Mouse (Mus musculus) kidney, postnatal 14 days (tissue): ENCODE results near the gene Zrsr1.

Source experiments
- DNase-seq: peaks from one replicate; pipeline ENCODE4 v3.0.0; 2022; ENCODE audit warnings: mixed read lengths

Gene Zrsr1

GRCm38 (mm10) chr11:22971835-22972709 lies at the start of gene Zrsr1:
Zrsr1 (plus strand) TSS chr11:22972005.
- DNase-seq, result peak; percentile 83

- DNase-seq, result peak; percentile 5
These were observed 49.3 kb upstream of the Zrsr1 start for GRCm38 (mm10) chr11:22922546-22922945.

GRCm38 (mm10) chr11:22923606-22924005 lies 48.2 kb upstream of the Zrsr1 start:
- DNase-seq, result no peak

- peak; percentile 10 for DNase-seq
These were observed 43.1 kb upstream of the Zrsr1 start for GRCm38 (mm10) chr11:22928586-22929169.

GRCm38 (mm10) chr11:22930129-22930528 lies 41.7 kb upstream of the Zrsr1 start:
- no peak for DNase-seq

- DNase-seq, result no peak
These were observed 40.4 kb upstream of the Zrsr1 start for GRCm38 (mm10) chr11:22931320-22931905.

GRCm38 (mm10) chr11:22932167-22932566 lies 39.6 kb upstream of the Zrsr1 start:
- no peak for DNase-seq

GRCm38 (mm10) chr11:22936446-22937125 lies 35.2 kb upstream of the Zrsr1 start:
- no peak for DNase-seq

- no peak for DNase-seq
These were observed 34.0 kb upstream of the Zrsr1 start for GRCm38 (mm10) chr11:22937716-22938316.

GRCm38 (mm10) chr11:22938983-22939382 lies 32.8 kb upstream of the Zrsr1 start:
- DNase-seq, result no peak

GRCm38 (mm10) chr11:22949101-22949500 lies 22.7 kb upstream of the Zrsr1 start:
- no peak for DNase-seq

GRCm38 (mm10) chr11:22950131-22950530 lies 21.7 kb upstream of the Zrsr1 start:
- DNase-seq, result no peak

GRCm38 (mm10) chr11:22952668-22953067 lies 19.1 kb upstream of the Zrsr1 start:
- DNase-seq, result no peak

- DNase-seq, result no peak
These were observed 15.5 kb upstream of the Zrsr1 start for GRCm38 (mm10) chr11:22956346-22956745.

GRCm38 (mm10) chr11:22956830-22957229 lies 15.0 kb upstream of the Zrsr1 start:
- peak; percentile 84 for DNase-seq

GRCm38 (mm10) chr11:22957791-22958374 lies 13.9 kb upstream of the Zrsr1 start:
- DNase-seq, result no peak

- DNase-seq, result no peak
These were observed 9.7 kb upstream of the Zrsr1 start for GRCm38 (mm10) chr11:22962101-22962500.

- DNase-seq, result no peak
These were observed 7.4 kb upstream of the Zrsr1 start for GRCm38 (mm10) chr11:22964401-22964800.

GRCm38 (mm10) chr11:22965503-22965902 lies 6.3 kb upstream of the Zrsr1 start:
- DNase-seq, result no peak

GRCm38 (mm10) chr11:22969486-22969885 lies 2.3 kb upstream of the Zrsr1 start:
- no peak for DNase-seq

GRCm38 (mm10) chr11:22970546-22970945 lies 1.3 kb upstream of the Zrsr1 start:
- DNase-seq, result no peak

GRCm38 (mm10) chr11:22972746-22973526 lies 1.1 kb downstream of the Zrsr1 start:
- peak; percentile 89 for DNase-seq
